15 mouse cellular contexts compared by ENCODE assay signal in the genomic region with DNA sequence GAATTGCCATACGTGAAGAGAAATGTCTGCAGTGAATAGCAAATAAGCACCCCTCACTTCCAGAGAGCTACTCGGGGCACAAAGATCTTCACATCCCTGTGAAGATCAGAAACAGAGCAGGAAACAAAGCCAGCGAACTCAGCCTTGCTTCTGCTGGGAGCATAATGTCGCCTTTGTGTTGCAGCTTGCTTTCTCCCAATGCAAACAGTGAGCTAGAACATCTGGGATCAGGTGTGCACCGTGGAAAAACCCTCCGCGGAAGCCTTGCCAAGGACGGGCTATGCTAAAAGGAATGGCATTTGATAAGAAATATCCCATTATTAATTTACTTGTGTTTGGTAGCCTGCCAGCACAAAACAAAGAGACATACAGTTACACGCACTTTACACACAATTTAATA.
DNase-seq lines count a peak whose midpoint lies in the region; ATAC-seq and TF ChIP-seq lines count a peak whose summit lies in the region.
"Had no signal": no experiment of that assay in that cellular context is flagged by ENCODE, and none has a peak within 500 bp of the region (broad histone marks: within the 10 kb centered on the region; RNA-seq: fewer than 3 reads in every experiment).

No protein-coding gene starts in this region.

- TF ChIP-seq CTCF in thymus, adult 2 months (IDR thresholded peaks at IDR 0.05; ENCODE audit: borderline replicate concordance, control insufficient read depth, extremely low read depth, insufficient read depth, low read length, poor library complexity): no peak

- H3K27me3 ChIP-seq in heart, embryonic 16.5 days (ENCODE audit: control insufficient read depth, insufficient read depth, low read length): no peaks in the 10 kb centered on the region
- H3K27me3 ChIP-seq in heart, embryonic 12.5 days (replicated peaks): no peaks in the 10 kb centered on the region
- no peaks in the 10 kb centered on the region for H3K27me3 ChIP-seq in embryonic facial prominence, embryonic 14.5 days (replicated peaks; ENCODE audit: control insufficient read depth, insufficient read depth, low read length)
- H3K27me3 ChIP-seq in limb, embryonic 11.5 days (ENCODE audit: control insufficient read depth, insufficient read depth, low read length): no peaks in the 10 kb centered on the region
- no peaks in the 10 kb centered on the region for H3K27me3 ChIP-seq in thymus, adult 2 months (ENCODE audit: control insufficient read depth, insufficient read depth, low read length)

- H3K27ac ChIP-seq in heart, embryonic 16.5 days (ENCODE audit: low read length): peak overlapping the region; percentile 90
- H3K27ac ChIP-seq in heart, embryonic 12.5 days (ENCODE audit: poor library complexity, severe bottlenecking): no peak overlapping the region
- peak overlapping the region; percentile 2; the same call in 1 of the 2 replicates for H3K27ac ChIP-seq in embryonic facial prominence, embryonic 14.5 days (replicated peaks; ENCODE audit: low read depth, low read length)
- no peak overlapping the region for H3K27ac ChIP-seq in limb, embryonic 11.5 days (replicated peaks; ENCODE audit: low read depth, low read length)
- H3K27ac ChIP-seq in thymus, adult 2 months (ENCODE audit: control insufficient read depth, insufficient read depth, low read length): no peak overlapping the region

- no peak for TF ChIP-seq POLR2A in thymus, adult 2 months (IDR thresholded peaks at IDR 0.05; ENCODE audit: control insufficient read depth, extremely low read depth, insufficient read depth, low read length, poor library complexity)

- no peaks in the 10 kb centered on the region for H3K9me3 ChIP-seq in heart, embryonic 16.5 days (replicated peaks; ENCODE audit: control insufficient read depth, low read length)
- H3K9me3 ChIP-seq in heart, embryonic 12.5 days (replicated peaks): no peaks in the 10 kb centered on the region
- no peaks in the 10 kb centered on the region for H3K9me3 ChIP-seq in embryonic facial prominence, embryonic 14.5 days (ENCODE audit: control insufficient read depth, low read length)
- no peaks in the 10 kb centered on the region for H3K9me3 ChIP-seq in limb, embryonic 11.5 days (ENCODE audit: control insufficient read depth, low read length)

- peaks cover 8% of the 10 kb centered on the region for H3K36me3 ChIP-seq in heart, embryonic 16.5 days (ENCODE audit: control insufficient read depth, insufficient read depth)
- peaks cover 15% of the 10 kb centered on the region for H3K36me3 ChIP-seq in heart, embryonic 12.5 days
- H3K36me3 ChIP-seq in embryonic facial prominence, embryonic 14.5 days (ENCODE audit: control insufficient read depth, insufficient read depth, low read length): peaks cover 6% of the 10 kb centered on the region; the same call in 1 of the 2 replicates
- no peaks in the 10 kb centered on the region for H3K36me3 ChIP-seq in limb, embryonic 11.5 days (ENCODE audit: control insufficient read depth, insufficient read depth, low read length)
- peaks cover 4% of the 10 kb centered on the region for H3K36me3 ChIP-seq in thymus, adult 2 months (ENCODE audit: control insufficient read depth, insufficient read depth, low read length)

- no peak overlapping the region for H3K4me2 ChIP-seq in heart, embryonic 16.5 days (ENCODE audit: low read depth, low read length)
- H3K4me2 ChIP-seq in heart, embryonic 12.5 days: no peak overlapping the region
- H3K4me2 ChIP-seq in embryonic facial prominence, embryonic 14.5 days (ENCODE audit: low read depth, low read length): no peak overlapping the region
- H3K4me2 ChIP-seq in limb, embryonic 11.5 days (ENCODE audit: low read depth, severe bottlenecking): no peak overlapping the region

- no peak for ATAC-seq in heart, embryonic 16.5 days (replicated peaks; ENCODE audit: extremely low read depth, insufficient read depth, low FRiP score)
- ATAC-seq in heart, embryonic 12.5 days (ENCODE audit: insufficient number of reproducible peaks, low FRiP score): no peak
- no peak for ATAC-seq in embryonic facial prominence, embryonic 14.5 days (ENCODE audit: low read depth)
- ATAC-seq in limb, embryonic 11.5 days (ENCODE audit: insufficient number of reproducible peaks, low FRiP score, low TSS enrichment, low read depth): no peak
- ATAC-seq in inflammation-experienced regulatory T-cells, adult 6 months: no peak
- ATAC-seq: CD4-positive, CD25-positive, alpha-beta regulatory T cell, adult 4 months had no signal

- no peak overlapping the region for H3K9ac ChIP-seq in heart, embryonic 16.5 days (ENCODE audit: low read length)
- H3K9ac ChIP-seq in heart, embryonic 12.5 days: no peak overlapping the region
- no peak overlapping the region for H3K9ac ChIP-seq in embryonic facial prominence, embryonic 14.5 days (ENCODE audit: low read depth, low read length)
- no peak overlapping the region for H3K9ac ChIP-seq in limb, embryonic 11.5 days (ENCODE audit: low read length)

- no peak overlapping the region for H3K4me3 ChIP-seq in heart, embryonic 16.5 days (ENCODE audit: low read length)
- H3K4me3 ChIP-seq in heart, embryonic 12.5 days: no peak overlapping the region
- H3K4me3 ChIP-seq in embryonic facial prominence, embryonic 14.5 days (ENCODE audit: low read depth, low read length): no peak overlapping the region
- no peak overlapping the region for H3K4me3 ChIP-seq in limb, embryonic 11.5 days (ENCODE audit: low read depth, low read length)
- no peak overlapping the region for H3K4me3 ChIP-seq in thymus, adult 2 months (ENCODE audit: control insufficient read depth, insufficient read depth, low read length)
- H3K4me3 ChIP-seq: myocyte had no signal

- DNase-seq in brain, adult 2 months (ENCODE audit: low read depth, low spot score): peak; percentile 49
- peak; percentile 53 for DNase-seq in embryonic facial prominence, embryonic 14.5 days (ENCODE audit: low spot score)
- DNase-seq in limb, embryonic 11.5 days (ENCODE audit: low spot score): peak; percentile 34
- DNase-seq in thymus, adult 2 months: no peak
- no peak for DNase-seq in layer of hippocampus, postnatal 25 days (ENCODE audit: extremely low spot score in 1 of 2, low spot score in 1 of 2)
- DNase-seq: cerebellum, postnatal 14 days; kidney, adult 9 months; lung, adult 18-20 months; right cerebral cortex, postnatal 14 days; thymus, adult 18-20 months had no signal

- H3K4me1 ChIP-seq in heart, embryonic 16.5 days (ENCODE audit: control insufficient read depth, insufficient read depth, low read length): peaks cover 49% of the 10 kb centered on the region
- peaks cover 60% of the 10 kb centered on the region for H3K4me1 ChIP-seq in heart, embryonic 12.5 days (replicated peaks)
- H3K4me1 ChIP-seq in embryonic facial prominence, embryonic 14.5 days (ENCODE audit: control insufficient read depth, insufficient read depth, low read length): peaks cover 45% of the 10 kb centered on the region
- H3K4me1 ChIP-seq in limb, embryonic 11.5 days (ENCODE audit: control insufficient read depth, insufficient read depth, low read length): peaks cover 12% of the 10 kb centered on the region
- peaks cover 9% of the 10 kb centered on the region for H3K4me1 ChIP-seq in thymus, adult 2 months (replicated peaks; ENCODE audit: control insufficient read depth, insufficient read depth, low read length)

- WGBS in heart, embryonic 16.5 days: 55% methylated on average over 9 of the region's 9 CpGs
- 66% methylated on average over 9 of the region's 9 CpGs for WGBS in heart, embryonic 12.5 days
- 30% methylated on average over 9 of the region's 9 CpGs for WGBS in embryonic facial prominence, embryonic 14.5 days
- 71% methylated on average over 9 of the region's 9 CpGs for WGBS in limb, embryonic 11.5 days
- WGBS in thymus, adult 2 months: 91% methylated on average over 9 of the region's 9 CpGs

Comparison
In these comparisons a context has a peak if more than half of its experiments do, and no peak if none do; other contexts are left out.
1. H3K27ac ChIP-seq: peak in heart, embryonic 16.5 days (single experiment) and embryonic facial prominence, embryonic 14.5 days (single experiment); none in heart, embryonic 12.5 days (single experiment), limb, embryonic 11.5 days (single experiment) and thymus, adult 2 months (single experiment).
2. DNase-seq: peak in brain, adult 2 months (single experiment), embryonic facial prominence, embryonic 14.5 days (single experiment) and limb, embryonic 11.5 days (single experiment); none in thymus, adult 2 months (single experiment) and layer of hippocampus, postnatal 25 days (0 of 2).